Mouse (Mus musculus) kidney, embryonic 16.5 days (tissue): Measurements from ENCODE around the gene Scaf1. TPM values are rescaled to one million over a fixed set of nuclear protein-coding genes. Genes with fewer than 3 reads are reported as not detected.

Experiments
- ATAC-seq: fragments of 200-750 bp; cut with Nextera tagmentation; 2 replicates; pipeline ENCODE4 v1.8.0; 2017; ENCODE audit warnings: moderate TSS enrichment; ENCODE audit not compliant: low FRiP score, low TSS enrichment
- H3K27ac ChIP-seq: fragments of 300-500 bp; sonication (generic); 2 replicates; pipeline ENCODE4 v1.5.1; 2014; ENCODE audit warnings: low read length
- H3K27me3 ChIP-seq: fragments of 300-500 bp; sonication (generic); 2 replicates; pipeline ENCODE4 v1.6.1; 2014; ENCODE audit warnings: low read length, control low read depth, mixed read lengths; ENCODE audit not compliant: insufficient read depth
- H3K36me3 ChIP-seq: fragments of 300-500 bp; sonication (generic); 2 replicates; pipeline ENCODE4 v1.6.1; 2014; ENCODE audit warnings: low read length, control low read depth, mixed read lengths; ENCODE audit not compliant: insufficient read depth
- H3K4me1 ChIP-seq: fragments of 300-500 bp; sonication (generic); 2 replicates; pipeline ENCODE4 v1.6.1; 2014; ENCODE audit warnings: low read length, control low read depth, mixed read lengths; ENCODE audit not compliant: insufficient read depth
- H3K4me2 ChIP-seq: fragments of 300-500 bp; sonication (generic); replicated peaks from 2 replicates; pipeline ENCODE4 v1.6.1; 2014; ENCODE audit warnings: low read depth, low read length
- H3K4me3 ChIP-seq: fragments of 300-500 bp; sonication (generic); 2 replicates; pipeline ENCODE4 v1.5.1; 2014; ENCODE audit warnings: mild to moderate bottlenecking, low read length
- H3K9ac ChIP-seq: fragments of 300-500 bp; sonication (generic); replicated peaks from 2 replicates; pipeline ENCODE4 v1.6.1; 2014; ENCODE audit warnings: low read length
- H3K9me3 ChIP-seq: fragments of 300-500 bp; sonication (generic); 2 replicates; pipeline ENCODE4 v1.6.1; 2016; ENCODE audit warnings: low read length, control low read depth
- WGBS: fragments of 180-500 bp; shearing (Covaris S2); extraction: QIAGEN DNeasy Blood & Tissue Kit; methylation state at CpG from one replicate; pipeline ENCODE4 v1.1.7; 2014; 5-methylcytosine and 5-hydroxymethylcytosine counted together
- polyA plus RNA-seq: library from polyadenylated mRNA; unstranded; fragments of >200 nt; fragmentation: Nextera tagmentation; extraction: Ambion mirVana; gene quantifications from 2 replicates; pipeline ENCODE4 v1.2.1, GENCODE M21; 2015

The Scaf1 gene
- polyA plus RNA-seq, 1 experiment from 2014 or later: 30.6 TPM

- Histone ChIP-seq H3K36me3 (peaks cover 17% of the 10 kb centered on the region; the same call in 1 of the 2 replicates), H3K27me3 (no peaks in the 10 kb centered on the region), H3K9me3 (no peaks in the 10 kb centered on the region), H3K4me3 (no peak overlapping the region), H3K27ac (no peak overlapping the region), H3K4me2 (no peak overlapping the region), H3K4me1 (0 out of 2 replicates have a peak, but pooled peaks cover 5% of the 10 kb centered on the region), H3K9ac (no peak overlapping the region)
- WGBS: 95% methylated on average over 13 of the region's 13 CpGs
- no peak for ATAC-seq
Measured at GRCm38 (mm10) chr7:44964990-44965389, 51.2 kb downstream of the Scaf1 start.

- H3K27ac ChIP-seq: no peak overlapping the region
- no peak for ATAC-seq
- peaks cover 17% of the 10 kb centered on the region; the same call in 1 of the 2 replicates for H3K36me3 ChIP-seq
- H3K9me3 ChIP-seq: no peaks in the 10 kb centered on the region
- 91% methylated on average over 5 of the region's 5 CpGs for WGBS
- H3K9ac ChIP-seq: no peak overlapping the region
- no peaks in the 10 kb centered on the region for H3K4me1 ChIP-seq
- no peaks in the 10 kb centered on the region for H3K27me3 ChIP-seq
- H3K4me3 ChIP-seq: no peak overlapping the region
- H3K4me2 ChIP-seq: no peak overlapping the region
Measured at GRCm38 (mm10) chr7:44962831-44963230, 53.3 kb downstream of the Scaf1 start.

GRCm38 (mm10) chr7:44962337-44962736 lies 53.8 kb downstream of the Scaf1 start:
- Histone ChIP-seq H3K4me2 (no peak overlapping the region), H3K27ac (no peak overlapping the region), H3K9me3 (no peaks in the 10 kb centered on the region), H3K36me3 (peaks cover 17% of the 10 kb centered on the region; the same call in 1 of the 2 replicates), H3K9ac (no peak overlapping the region), H3K4me1 (0 out of 2 replicates have a peak, but pooled peaks cover 3% of the 10 kb centered on the region), H3K4me3 (no peak overlapping the region), H3K27me3 (no peaks in the 10 kb centered on the region)
- ATAC-seq: no peak
- WGBS: 71% methylated on average over 8 of the region's 8 CpGs

- WGBS: 85% methylated on average over 13 of the region's 13 CpGs
- no peak for ATAC-seq
- Histone ChIP-seq H3K9me3 (no peaks in the 10 kb centered on the region), H3K27ac (no peak overlapping the region), H3K36me3 (0 out of 2 replicates have a peak, but pooled peaks cover 10% of the 10 kb centered on the region), H3K4me1 (peaks cover 8% of the 10 kb centered on the region; the same call in 1 of the 2 replicates), H3K9ac (no peak overlapping the region), H3K4me2 (no peak overlapping the region), H3K4me3 (no peak overlapping the region), H3K27me3 (no peaks in the 10 kb centered on the region)
Measured at GRCm38 (mm10) chr7:44960512-44960910, 55.7 kb downstream of the Scaf1 start.

GRCm38 (mm10) chr7:44959874-44960511 lies 56.2 kb downstream of the Scaf1 start:
- H3K27me3 ChIP-seq: no peaks in the 10 kb centered on the region
- WGBS: 76% methylated on average over 10 of the region's 10 CpGs
- H3K27ac ChIP-seq: no peak overlapping the region
- no peak overlapping the region for H3K9ac ChIP-seq
- H3K9me3 ChIP-seq: no peaks in the 10 kb centered on the region
- no peak for ATAC-seq
- H3K4me3 ChIP-seq: no peak overlapping the region
- H3K4me1 ChIP-seq: peaks cover 8% of the 10 kb centered on the region; the same call in 1 of the 2 replicates
- H3K4me2 ChIP-seq: no peak overlapping the region
- 0 out of 2 replicates have a peak, but pooled peaks cover 5% of the 10 kb centered on the region for H3K36me3 ChIP-seq

- Histone ChIP-seq H3K4me3 (no peak overlapping the region), H3K4me1 (peaks cover 8% of the 10 kb centered on the region; the same call in 1 of the 2 replicates), H3K36me3 (0 out of 2 replicates have a peak, but pooled peaks cover 3% of the 10 kb centered on the region), H3K9ac (no peak overlapping the region), H3K27me3 (no peaks in the 10 kb centered on the region), H3K9me3 (no peaks in the 10 kb centered on the region), H3K27ac (no peak overlapping the region), H3K4me2 (no peak overlapping the region)
- 87% methylated on average over 8 of the region's 8 CpGs for WGBS
- ATAC-seq: no peak
Measured at GRCm38 (mm10) chr7:44959281-44959680, 56.9 kb downstream of the Scaf1 start.

GRCm38 (mm10) chr7:44958208-44958607 lies 58.0 kb downstream of the Scaf1 start:
- Histone ChIP-seq H3K27me3 (no peaks in the 10 kb centered on the region), H3K4me1 (peaks cover 8% of the 10 kb centered on the region; the same call in 1 of the 2 replicates), H3K9me3 (no peaks in the 10 kb centered on the region), H3K9ac (no peak overlapping the region), H3K4me2 (no peak overlapping the region), H3K27ac (no peak overlapping the region), H3K36me3 (no peaks in the 10 kb centered on the region), H3K4me3 (no peak overlapping the region)
- 52% methylated on average over 7 of the region's 7 CpGs for WGBS
- no peak for ATAC-seq

- no peak for ATAC-seq
- Histone ChIP-seq H3K4me1 (peaks cover 10% of the 10 kb centered on the region), H3K4me3 (no peak overlapping the region), H3K9me3 (no peaks in the 10 kb centered on the region), H3K27ac (no peak overlapping the region), H3K27me3 (no peaks in the 10 kb centered on the region), H3K4me2 (no peak overlapping the region), H3K9ac (no peak overlapping the region), H3K36me3 (no peaks in the 10 kb centered on the region)
- 59% methylated on average over 20 of the region's 20 CpGs for WGBS
Measured at GRCm38 (mm10) chr7:44957183-44957835, 58.9 kb downstream of the Scaf1 start.

GRCm38 (mm10) chr7:44956266-44956665 lies 59.9 kb downstream of the Scaf1 start:
- ATAC-seq: no peak
- 53% methylated on average over 6 of the region's 6 CpGs for WGBS
- no peak overlapping the region for H3K4me3 ChIP-seq

GRCm38 (mm10) chr7:44955628-44956027 lies 60.5 kb downstream of the Scaf1 start:
- no peaks in the 10 kb centered on the region for H3K36me3 ChIP-seq
- H3K27ac ChIP-seq: no peak overlapping the region
- no peak overlapping the region for H3K9ac ChIP-seq
- ATAC-seq: no peak
- no peaks in the 10 kb centered on the region for H3K9me3 ChIP-seq
- H3K27me3 ChIP-seq: peaks cover 11% of the 10 kb centered on the region
- H3K4me3 ChIP-seq: no peak overlapping the region
- 49% methylated on average over 5 of the region's 5 CpGs for WGBS
- no peak overlapping the region for H3K4me2 ChIP-seq
- H3K4me1 ChIP-seq: peaks cover 21% of the 10 kb centered on the region

More at GRCm38 (mm10) chr7:44956266-44956665, 59.9 kb downstream of the Scaf1 start:
- Histone ChIP-seq H3K4me1 (peaks cover 20% of the 10 kb centered on the region), H3K36me3 (no peaks in the 10 kb centered on the region), H3K4me2 (no peak overlapping the region), H3K27me3 (peaks cover 5% of the 10 kb centered on the region; the same call in 1 of the 2 replicates), H3K27ac (no peak overlapping the region), H3K9me3 (no peaks in the 10 kb centered on the region), H3K9ac (no peak overlapping the region)
